Mouse (Mus musculus) heart, embryonic 11.5 days (tissue): ENCODE data around the gene Fscn2. TPM values are rescaled to one million over a fixed set of nuclear protein-coding genes. Genes with fewer than 3 reads are reported as not detected.
"Not testable (repeated sequence)": the region's sequence is repeated elsewhere in the genome, so short reads cannot be mapped to it uniquely, and the experiment has no call there.

Experiments
- ATAC-seq: fragments of 200-750 bp; cut with Nextera tagmentation; replicated peaks from 2 replicates; pipeline ENCODE4 v1.8.0; 2017; ENCODE audit warnings: moderate library complexity; ENCODE audit not compliant: insufficient number of reproducible peaks, low FRiP score, low TSS enrichment
- H3K27ac ChIP-seq: fragments of 300-500 bp; sonication (generic); 2 replicates; pipeline ENCODE4 v1.5.1; 2014; ENCODE audit warnings: mild to moderate bottlenecking, low read depth, low read length
- H3K27me3 ChIP-seq: fragments of 300-500 bp; sonication (generic); 2 replicates; pipeline ENCODE4 v1.6.1; 2014; ENCODE audit warnings: mild to moderate bottlenecking, low read length, mixed read lengths; ENCODE audit not compliant: control insufficient read depth, insufficient read depth
- H3K36me3 ChIP-seq: fragments of 300-500 bp; sonication (generic); 2 replicates; pipeline ENCODE4 v1.6.1; 2014; ENCODE audit warnings: mild to moderate bottlenecking, low read length, moderate library complexity, mixed read lengths; ENCODE audit not compliant: control insufficient read depth, insufficient read depth
- H3K4me1 ChIP-seq: fragments of 300-500 bp; sonication (generic); 2 replicates; pipeline ENCODE4 v1.6.1; 2014; ENCODE audit warnings: low read length; ENCODE audit not compliant: control insufficient read depth, insufficient read depth
- H3K4me2 ChIP-seq: fragments of 300-500 bp; sonication (generic); 2 replicates; pipeline ENCODE4 v1.6.1; 2014; ENCODE audit warnings: mild to moderate bottlenecking, moderate library complexity
- H3K4me3 ChIP-seq: fragments of 300-500 bp; sonication (generic); 2 replicates; pipeline ENCODE4 v1.5.1; 2014; ENCODE audit warnings: low read depth, low read length
- H3K9ac ChIP-seq: fragments of 300-500 bp; sonication (generic); 2 replicates; pipeline ENCODE4 v1.6.1; 2014; ENCODE audit warnings: mild to moderate bottlenecking, low read depth, low read length, moderate library complexity
- H3K9me3 ChIP-seq: fragments of 300-500 bp; sonication (generic); replicated peaks from 2 replicates; pipeline ENCODE4 v1.6.1; 2016; ENCODE audit warnings: low read length; ENCODE audit not compliant: control insufficient read depth
- whole genome bisulfite sequencing: fragments of 180-500 bp; shearing (Covaris S2); extraction: QIAGEN DNeasy Blood & Tissue Kit; methylation state at CpG from one replicate; pipeline ENCODE4 v1.1.7; 2014; ENCODE audit not compliant: insufficient replicate concordance; 5-methylcytosine and 5-hydroxymethylcytosine counted together
- microRNA-seq: library from miRNA; unstranded; fragments of <30 nt; microRNA quantifications from one replicate; pipeline ENCODE4, GENCODE M21; 2016; ENCODE audit warnings: borderline number of aligned reads
- polyA plus RNA-seq: library from polyadenylated mRNA; unstranded; fragments of >200 nt; fragmentation: Nextera tagmentation; extraction: Ambion mirVana; gene quantifications from 2 replicates; pipeline ENCODE4 v1.2.1, GENCODE M21; 2014

Fscn2 gene
- polyA plus RNA-seq, 1 experiment from 2014 or later = 0.57 TPM

DNA sequence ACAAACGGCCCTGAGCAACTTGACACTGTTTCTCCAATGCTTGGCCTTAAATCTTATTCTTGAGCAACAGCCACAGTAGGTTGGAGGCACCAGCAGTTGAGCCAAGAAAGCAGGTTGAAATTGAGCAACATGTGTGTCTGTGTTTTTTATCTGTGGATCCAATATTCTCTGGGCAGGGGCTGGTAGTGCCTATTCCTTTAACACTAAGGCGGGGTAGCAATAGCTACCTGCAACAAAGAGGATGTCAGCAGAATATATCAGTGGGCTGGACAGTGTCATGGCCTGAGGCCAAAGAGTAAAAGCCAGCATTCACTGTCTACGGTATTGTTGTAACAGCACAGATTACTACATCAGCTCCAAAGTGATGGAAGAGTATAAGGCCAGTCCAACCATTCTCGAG lies 34.3 kb downstream of the Fscn2 start:
- ATAC-seq = no peak
- no peak overlapping the region for H3K27ac ChIP-seq
- no peak overlapping the region for H3K4me3 ChIP-seq
- no peaks in the 10 kb centered on the region for H3K27me3 ChIP-seq
- peaks cover 19% of the 10 kb centered on the region for H3K36me3 ChIP-seq
- no peaks in the 10 kb centered on the region for H3K9me3 ChIP-seq
- H3K9ac ChIP-seq = no peak overlapping the region
- 82% methylated on average over 4 of the region's 4 CpGs for WGBS
- no peaks in the 10 kb centered on the region for H3K4me1 ChIP-seq
- no peak overlapping the region for H3K4me2 ChIP-seq

DNA sequence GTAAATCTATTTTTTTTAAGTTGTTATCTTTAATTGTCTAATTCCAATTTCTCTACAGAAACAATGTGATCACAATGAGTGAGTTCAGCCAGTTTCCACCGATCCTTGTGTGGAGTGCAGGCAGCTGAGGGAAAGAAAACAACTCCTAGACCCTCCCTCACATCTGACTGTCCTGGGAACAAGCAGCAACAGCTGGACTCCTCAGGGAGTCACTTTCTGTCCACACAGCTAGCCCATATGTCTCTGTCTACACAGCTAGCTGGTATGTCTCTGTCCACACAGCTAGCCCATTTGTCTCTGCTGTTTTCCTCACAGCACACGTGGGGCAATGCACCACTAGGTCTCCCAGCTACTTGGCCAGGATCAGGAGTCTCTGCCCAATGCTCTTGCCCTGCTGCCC lies 36.3 kb downstream of the Fscn2 start:
- no peak overlapping the region for H3K4me3 ChIP-seq
- H3K4me2 ChIP-seq = no peak overlapping the region
- ATAC-seq = no peak
- peaks cover 22% of the 10 kb centered on the region for H3K36me3 ChIP-seq
- no peaks in the 10 kb centered on the region for H3K27me3 ChIP-seq
- no peak overlapping the region for H3K27ac ChIP-seq
- 81% methylated on average over 2 of the region's 2 CpGs for WGBS
- no peak overlapping the region for H3K9ac ChIP-seq
- H3K9me3 ChIP-seq = no peaks in the 10 kb centered on the region
- H3K4me1 ChIP-seq = no peaks in the 10 kb centered on the region

DNA sequence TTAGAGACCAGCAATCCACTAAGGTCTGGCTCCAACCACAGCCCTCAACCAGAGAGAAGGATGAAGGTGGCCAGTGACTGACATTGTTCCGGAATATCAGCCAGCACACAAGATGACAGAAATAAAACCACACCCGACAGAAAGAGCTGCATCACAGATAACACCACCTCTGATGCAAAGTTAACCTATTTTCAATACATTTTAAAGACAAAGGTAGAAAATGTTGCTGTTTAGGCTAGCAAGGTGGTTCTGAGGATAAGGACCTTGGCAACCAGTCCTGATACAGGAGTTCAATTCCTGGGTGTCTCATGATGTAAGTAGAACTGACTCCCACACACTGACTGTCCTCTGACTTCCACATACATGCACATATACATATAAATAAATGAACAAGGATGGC lies 38.0 kb downstream of the Fscn2 start:
- no peak for ATAC-seq
- 89% methylated on average over 2 of the region's 2 CpGs for WGBS
- no peak overlapping the region for H3K4me2 ChIP-seq

DNA sequence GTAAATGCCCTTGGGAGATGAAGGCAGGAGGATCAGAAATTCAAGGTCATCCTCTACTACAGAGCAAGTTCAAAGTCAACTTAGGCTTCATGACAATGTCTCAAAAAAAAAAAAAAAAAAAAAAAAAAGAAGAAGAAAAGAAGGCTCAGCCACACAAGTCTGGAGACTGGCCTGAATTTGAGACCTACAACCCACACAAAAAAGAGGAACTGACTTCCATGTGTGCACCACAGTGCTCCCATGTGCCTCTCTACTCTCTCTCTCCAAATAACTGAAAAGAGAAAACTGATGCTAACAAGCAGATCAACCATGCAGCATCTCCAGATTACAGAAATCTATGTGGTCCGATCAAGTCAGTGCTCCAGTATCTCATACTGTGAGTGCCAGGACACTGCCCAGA lies 43.5 kb downstream of the Fscn2 start:
- no peak overlapping the region for H3K4me2 ChIP-seq
- no peak overlapping the region for H3K27ac ChIP-seq
- H3K36me3 ChIP-seq = peaks cover 39% of the 10 kb centered on the region
- ATAC-seq = no peak
- no peak overlapping the region for H3K9ac ChIP-seq
- no peak overlapping the region for H3K4me3 ChIP-seq
- no peaks in the 10 kb centered on the region for H3K4me1 ChIP-seq
- H3K27me3 ChIP-seq = no peaks in the 10 kb centered on the region
- 86% methylated on average over 1 of the region's 1 CpGs for WGBS
- no peaks in the 10 kb centered on the region for H3K9me3 ChIP-seq

More for the DNA sequence above, 38.0 kb downstream of the Fscn2 start:
- Histone ChIP-seq H3K27ac (no peak overlapping the region), H3K36me3 (peaks cover 29% of the 10 kb centered on the region), H3K4me3 (no peak overlapping the region), H3K9me3 (no peaks in the 10 kb centered on the region), H3K9ac (no peak overlapping the region), H3K27me3 (no peaks in the 10 kb centered on the region), H3K4me1 (no peaks in the 10 kb centered on the region)

DNA sequence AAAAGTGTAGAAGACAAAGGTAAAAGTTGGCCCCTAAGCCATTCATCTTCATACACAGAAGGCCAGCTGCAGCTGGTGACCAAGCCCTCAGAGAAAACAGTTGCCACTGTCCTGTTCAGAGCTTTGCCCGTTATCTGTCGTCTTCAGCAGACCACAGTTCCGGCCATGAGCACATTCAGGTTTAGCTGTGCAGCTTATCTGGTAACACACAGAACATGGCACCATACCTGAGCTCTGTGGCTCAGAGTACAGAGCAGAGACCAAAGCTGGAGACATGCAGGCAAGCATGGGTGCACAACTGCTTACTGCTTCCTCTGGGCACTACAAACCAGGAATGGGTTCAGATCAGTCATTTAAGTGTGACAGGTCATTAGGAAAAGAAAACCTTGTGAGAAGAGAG lies 44.5 kb downstream of the Fscn2 start:
- Histone ChIP-seq H3K36me3 (peaks cover 42% of the 10 kb centered on the region), H3K9me3 (no peaks in the 10 kb centered on the region), H3K27me3 (no peaks in the 10 kb centered on the region), H3K9ac (no peak overlapping the region), H3K4me2 (no peak overlapping the region), H3K27ac (no peak overlapping the region), H3K4me3 (no peak overlapping the region), H3K4me1 (no peaks in the 10 kb centered on the region)
- ATAC-seq = peak; percentile 76
- 80% methylated on average over 3 of the region's 3 CpGs for WGBS

DNA sequence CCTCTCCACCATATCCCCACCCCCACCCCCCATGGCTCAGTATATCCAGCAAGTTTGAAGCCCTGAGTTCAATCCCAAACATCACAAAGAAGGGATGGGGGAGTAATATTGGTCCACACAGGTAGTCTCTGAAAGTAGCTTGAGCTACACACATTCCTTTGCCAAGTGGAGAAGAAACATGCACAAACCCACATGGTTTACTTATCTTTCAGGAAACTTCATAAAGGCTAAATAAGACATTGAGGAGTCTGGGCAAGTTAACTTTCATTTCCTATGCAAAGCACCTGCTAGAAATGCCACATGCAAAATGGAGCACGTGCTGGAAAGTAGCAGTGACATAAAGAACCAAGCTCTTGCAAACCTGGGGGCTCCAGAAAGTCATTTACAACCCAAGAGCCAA lies 45.1 kb downstream of the Fscn2 start:
- no peak overlapping the region for H3K4me3 ChIP-seq
- no peak overlapping the region for H3K4me2 ChIP-seq
- H3K27ac ChIP-seq = no peak overlapping the region
- peaks cover 41% of the 10 kb centered on the region for H3K36me3 ChIP-seq
- no peak for ATAC-seq
- no peak overlapping the region for H3K9ac ChIP-seq
- H3K27me3 ChIP-seq = no peaks in the 10 kb centered on the region
- WGBS = 72% methylated on average over 1 of the region's 1 CpGs
- H3K9me3 ChIP-seq = no peaks in the 10 kb centered on the region
- no peaks in the 10 kb centered on the region for H3K4me1 ChIP-seq

DNA sequence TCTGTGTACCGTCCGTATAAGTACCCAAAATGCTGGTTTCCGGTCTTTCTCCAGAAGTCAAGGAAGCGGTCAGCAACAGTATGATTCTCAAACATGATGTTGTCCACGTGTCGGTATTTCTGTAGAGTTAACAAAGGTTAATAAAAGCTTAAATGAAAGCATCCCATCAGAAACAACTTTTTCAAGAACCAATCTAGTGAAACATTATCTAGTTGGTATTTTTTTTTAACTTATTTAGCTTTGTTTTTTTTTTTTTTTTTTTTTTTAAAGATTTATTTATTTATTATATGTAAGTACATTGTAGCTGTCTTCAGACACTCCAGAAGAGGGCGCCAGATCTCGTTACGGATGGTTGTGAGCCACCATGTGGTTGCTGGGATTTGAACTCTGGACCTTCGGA lies 52.3 kb downstream of the Fscn2 start:
- not testable (repeated sequence) for ATAC-seq, H3K9ac ChIP-seq, H3K27ac ChIP-seq, H3K4me3 ChIP-seq, H3K27me3 ChIP-seq, H3K4me2 ChIP-seq, H3K9me3 ChIP-seq, H3K4me1 ChIP-seq
- WGBS = 96% methylated on average over 7 of the region's 10 CpGs
- H3K36me3 ChIP-seq = peaks cover 41% of the 10 kb centered on the region

Small RNAs within 50 kb of the gene (microRNA-seq; reads per million reads assigned to microRNA genes)
- gene Gm23419 = not detected
- gene Mir6935 = 3.1 reads per million, percentile 32 among the genes with 10 or more reads in this experiment

Other genes with a start within 250 kb of the Fscn2 start
- gene Slc38a10, start 210.2 kb upstream of the Fscn2 start, polyA plus RNA-seq = 57.5 and 72.0 TPM in 2 replicates
- 7.0 and 9.1 TPM in 2 replicates for gene Bahcc1, start 128.6 kb upstream of the Fscn2 start, polyA plus RNA-seq
- 1,448 and 1,508 TPM in 2 replicates for gene Actg1, start 13.0 kb upstream of the Fscn2 start, polyA plus RNA-seq
- 24.2 and 29.6 TPM in 2 replicates for gene Faap100, start 17.2 kb downstream of the Fscn2 start, polyA plus RNA-seq
- gene Nploc4, start 76.2 kb downstream of the Fscn2 start, polyA plus RNA-seq = 31.0 and 36.7 TPM in 2 replicates
- not detected in 2 replicates for gene Tspan10, start 81.1 kb downstream of the Fscn2 start, polyA plus RNA-seq
- 0.24 TPM in 1 of 2 replicates, not detected in the other for gene Pde6g, start 92.0 kb downstream of the Fscn2 start, polyA plus RNA-seq
- gene Oxld1, start 96.5 kb downstream of the Fscn2 start, polyA plus RNA-seq = 16.9 and 19.6 TPM in 2 replicates
- gene Ccdc137, start 96.6 kb downstream of the Fscn2 start, polyA plus RNA-seq = 21.3 and 27.5 TPM in 2 replicates
- gene Arl16, start 106.1 kb downstream of the Fscn2 start, polyA plus RNA-seq = 43.6 and 48.4 TPM in 2 replicates
- gene Mrpl12, start 123.1 kb downstream of the Fscn2 start, polyA plus RNA-seq = 222 and 232 TPM in 2 replicates
- 44.2 and 48.3 TPM in 2 replicates for gene Slc25a10, start 130.3 kb downstream of the Fscn2 start, polyA plus RNA-seq
- gene Gcgr, start 169.2 kb downstream of the Fscn2 start, polyA plus RNA-seq = 1.5 and 1.8 TPM in 2 replicates
- 157 and 168 TPM in 2 replicates for gene Mcrip1, start 188.2 kb downstream of the Fscn2 start, polyA plus RNA-seq
- not detected in 2 replicates for gene Ppp1r27, start 189.6 kb downstream of the Fscn2 start, polyA plus RNA-seq
- 506 and 569 TPM in 2 replicates for gene P4hb, start 211.7 kb downstream of the Fscn2 start, polyA plus RNA-seq
- gene Arhgdia, start 220.1 kb downstream of the Fscn2 start, polyA plus RNA-seq = 468 and 477 TPM in 2 replicates
- 333 and 334 TPM in 2 replicates for gene Alyref, start 236.8 kb downstream of the Fscn2 start, polyA plus RNA-seq
- 200 and 201 TPM in 2 replicates for gene Anapc11, start 236.9 kb downstream of the Fscn2 start, polyA plus RNA-seq
- gene Npb, start 246.9 kb downstream of the Fscn2 start, polyA plus RNA-seq = 8.8 and 9.1 TPM in 2 replicates